In genomic region chr3:86423828-86424227, GRCm38 (mm10) we compare ENCODE assay signal across 32 mouse cellular contexts.
DNase-seq lines count a peak whose midpoint lies in the region; ATAC-seq and TF ChIP-seq lines count a peak whose summit lies in the region.
"Had no signal": no experiment of that assay in that cellular context is flagged by ENCODE, and none has a peak within 500 bp of the region (broad histone marks: within the 10 kb centered on the region; RNA-seq: fewer than 3 reads in every experiment).

No protein-coding gene starts in this region.

- peaks cover 0 to 21% of the 10 kb centered on the region in 2 experiments; a peak in 2 of 4 replicates for H3K36me3 ChIP-seq in MEL (ENCODE audit: control insufficient read depth in 1 of 2, insufficient read depth in 2 of 2, low read length in 2 of 2)
- H3K36me3 ChIP-seq in liver, embryonic 13.5 days, result no peaks in the 10 kb centered on the region
- H3K36me3 ChIP-seq: embryonic facial prominence, embryonic 13.5 days; forebrain, embryonic 12.5 days; hindbrain, embryonic 13.5 days; lung, embryonic 15.5 days; midbrain, embryonic 12.5 days; neural tube, embryonic 13.5 days had no signal

- 38% methylated on average over 2 of the region's 2 CpGs for WGBS in liver, embryonic 13.5 days (ENCODE audit: insufficient replicate concordance)

- TF ChIP-seq EP300 in MEL (IDR thresholded peaks at IDR 0.05; ENCODE audit: low read depth in 1 of 2, low read length in 2 of 2), result peak; percentile 80

- peaks cover 9 to 14% of the 10 kb centered on the region in 2 experiments for H3K4me1 ChIP-seq in MEL (ENCODE audit: control insufficient read depth in 1 of 2, insufficient read depth in 2 of 2, low read length in 2 of 2)
- H3K4me1 ChIP-seq in liver, embryonic 13.5 days (replicated peaks), result peaks cover 33% of the 10 kb centered on the region
- H3K4me1 ChIP-seq: embryonic facial prominence, embryonic 13.5 days; forebrain, embryonic 12.5 days; hindbrain, embryonic 13.5 days; lung, embryonic 15.5 days; midbrain, embryonic 12.5 days; neural tube, embryonic 13.5 days had no signal

- H3K9ac ChIP-seq in MEL (ENCODE audit: control insufficient read depth, low read depth, low read length, poor library complexity, severe bottlenecking), result no peak overlapping the region
- no peak overlapping the region for H3K9ac ChIP-seq in liver, embryonic 13.5 days
- H3K9ac ChIP-seq: embryonic facial prominence, embryonic 13.5 days; forebrain, embryonic 12.5 days; forebrain, postnatal 0 days; hindbrain, embryonic 13.5 days; lung, embryonic 15.5 days; midbrain, embryonic 12.5 days; neural tube, embryonic 13.5 days had no signal

- TF ChIP-seq POLR2A in MEL (IDR thresholded peaks at IDR 0.05; ENCODE audit: control insufficient read depth in 1 of 2, insufficient read depth in 1 of 2, low read depth in 1 of 2, low read length in 2 of 2, poor library complexity in 1 of 2), result no peak

- TF ChIP-seq RAD21 in MEL (IDR thresholded peaks at IDR 0.05; ENCODE audit: low read depth, low read length), result no peak

- no peaks in the 10 kb centered on the region for H3K9me3 ChIP-seq in MEL (replicated peaks; ENCODE audit: insufficient read depth, low read length)
- no peaks in the 10 kb centered on the region for H3K9me3 ChIP-seq in liver, embryonic 13.5 days (replicated peaks)
- H3K9me3 ChIP-seq: embryonic facial prominence, embryonic 13.5 days; forebrain, embryonic 12.5 days; hindbrain, embryonic 13.5 days; lung, embryonic 15.5 days; midbrain, embryonic 12.5 days; neural tube, embryonic 13.5 days had no signal

- DNase-seq in MEL (ENCODE audit: low read depth, low spot score), result peak; percentile 55
- DNase-seq in liver, embryonic 13.5 days, result no peak
- no peak for DNase-seq in urinary bladder, postnatal 4 days (ENCODE audit: low spot score in 2 of 2)
- no peak for DNase-seq in right cerebral cortex, postnatal 36 days (ENCODE audit: low spot score in 2 of 2)
- DNase-seq: adrenal gland, postnatal 14 days; cerebellum, adult 8-10 months; cerebellum, postnatal 25 days; embryo, embryonic 11 days; forebrain, postnatal 0 days; gastrocnemius, postnatal 10 days; heart, adult 11 months; heart, postnatal 36 days; kidney, adult 8-10 months; layer of hippocampus, postnatal 36 days; left cerebral cortex, postnatal 4 days; thymus, postnatal 4 days had no signal

- no peaks in the 10 kb centered on the region for H3K79me2 ChIP-seq in MEL (ENCODE audit: control insufficient read depth, insufficient read depth, low read length, poor library complexity)

- no peaks in the 10 kb centered on the region for H3K27me3 ChIP-seq in MEL (ENCODE audit: control insufficient read depth in 1 of 2, insufficient read depth in 2 of 2, low read length in 2 of 2)
- no peaks in the 10 kb centered on the region for H3K27me3 ChIP-seq in liver, embryonic 13.5 days
- H3K27me3 ChIP-seq: CH12.LX; embryonic facial prominence, embryonic 13.5 days; forebrain, embryonic 12.5 days; hindbrain, embryonic 13.5 days; lung, embryonic 15.5 days; midbrain, embryonic 12.5 days; neural tube, embryonic 13.5 days; Patski had no signal

- H3K27ac ChIP-seq in MEL (ENCODE audit: control insufficient read depth, low read depth, low read length), result no peak overlapping the region
- peak overlapping the region; percentile 3; the same call in 1 of the 2 replicates for H3K27ac ChIP-seq in liver, embryonic 13.5 days
- H3K27ac ChIP-seq: embryonic facial prominence, embryonic 13.5 days; forebrain, embryonic 12.5 days; hindbrain, embryonic 13.5 days; kidney, postnatal 0 days; lung, embryonic 15.5 days; midbrain, embryonic 12.5 days; neural tube, embryonic 13.5 days had no signal

- H3K4me3 ChIP-seq in MEL (ENCODE audit: control insufficient read depth in 1 of 2, insufficient read depth in 1 of 2, low read depth in 2 of 2, low read length in 2 of 2), result no peak overlapping the region
- H3K4me3 ChIP-seq in liver, embryonic 13.5 days (replicated peaks), result no peak overlapping the region
- H3K4me3 ChIP-seq: embryonic facial prominence, embryonic 13.5 days; erythroblast, embryonic 14.5 days; forebrain, embryonic 12.5 days; hindbrain, embryonic 13.5 days; lung, embryonic 15.5 days; midbrain, embryonic 12.5 days; myocyte; neural tube, embryonic 13.5 days had no signal

- no peak for TF ChIP-seq CTCF in MEL (IDR thresholded peaks at IDR 0.05 in 2 of 3, conservative IDR thresholded peaks at IDR 0.05 in 1 of 3; ENCODE audit: control insufficient read depth in 1 of 3, insufficient read depth in 1 of 3, low read depth in 2 of 3, low read length in 3 of 3, poor library complexity in 1 of 3, severe bottlenecking in 1 of 3)

- ATAC-seq in erythroblast, adult 5-6 weeks (replicated peaks; ENCODE audit: low FRiP score, poor library complexity, severe bottlenecking), result peak; percentile 46; the same call in 1 of the 2 replicates
- ATAC-seq in liver, embryonic 13.5 days (ENCODE audit: low read depth), result peak; percentile 85
- peak; percentile 75 for ATAC-seq in megakaryocyte progenitor cell, adult 5-6 weeks (replicated peaks; ENCODE audit: poor library complexity)
- no peak for ATAC-seq in frontal cortex, adult (ENCODE audit: low TSS enrichment)
- ATAC-seq: forebrain, postnatal 0 days; intestine, embryonic 16.5 days; Patski had no signal

- H3K4me2 ChIP-seq in liver, embryonic 13.5 days, result 0 out of 2 replicates have a peak overlapping the region, but pooled peaks have one; percentile 2
- H3K4me2 ChIP-seq: embryonic facial prominence, embryonic 13.5 days; forebrain, embryonic 12.5 days; heart, embryonic 11.5 days; hindbrain, embryonic 13.5 days; lung, embryonic 15.5 days; midbrain, embryonic 12.5 days; neural tube, embryonic 13.5 days had no signal

TF ChIP-seq in MEL, 35 proteins besides CTCF, POLR2A, EP300 and RAD21:
- TF ChIP-seq CHD2 (IDR thresholded peaks at IDR 0.05; ENCODE audit: low read length), result no peak
- no peak for TF ChIP-seq SMC3 (IDR thresholded peaks at IDR 0.05; ENCODE audit: low read depth, low read length)
- no peak for TF ChIP-seq TBP (IDR thresholded peaks at IDR 0.05; ENCODE audit: low read depth, low read length)
- peak; percentile 25; the same call in 1 of the 2 replicates for TF ChIP-seq TAL1 (IDR thresholded peaks at IDR 0.05; ENCODE audit: low read length)
- no peak for TF ChIP-seq MAZ (IDR thresholded peaks at IDR 0.05; ENCODE audit: low read depth, low read length)
- peak; percentile 58 for TF ChIP-seq RCOR1 (IDR thresholded peaks at IDR 0.05; ENCODE audit: low read depth, low read length)
- TF ChIP-seq ELF1 (IDR thresholded peaks at IDR 0.05; ENCODE audit: low read depth, low read length), result no peak
- TF ChIP-seq HCFC1 (IDR thresholded peaks at IDR 0.05; ENCODE audit: low read depth, low read length), result no peak
- TF ChIP-seq ETS1 (IDR thresholded peaks at IDR 0.05; ENCODE audit: low read depth, low read length), result peak; percentile 37; the same call in 1 of the 2 replicates
- no peak for TF ChIP-seq MYB (IDR thresholded peaks at IDR 0.05; ENCODE audit: low read depth, low read length)
- TF ChIP-seq TCF12 (IDR thresholded peaks at IDR 0.05; ENCODE audit: low read depth, low read length), result peak; percentile 86
- TF ChIP-seq GATA1 (IDR thresholded peaks at IDR 0.05; ENCODE audit: low read depth, low read length), result peak; percentile 85
